Mouse (Mus musculus): ENCODE measurements around the gene Zfand3.

- TF ChIP-seq POLR2A (IDR thresholded peaks at IDR 0.05; ENCODE audit: borderline replicate concordance, insufficient read depth, low read length) (no peak), CTCF (IDR thresholded peaks at IDR 0.05; ENCODE audit: borderline replicate concordance, insufficient read depth, low read depth, low read length) (no peak)
Measured at GRCm38 (mm10) chr17:30116226-30116625, 111.7 kb downstream of the Zfand3 start.

Measured in cerebellum, adult 2 months (tissue).